Mouse (Mus musculus) neural tube, embryonic 11.5 days (tissue): ENCODE measurements at regions not wholly inside any gene's neighbourhood (a gene's known extent, or its start where the extent isn't known, plus 50 kb on each side); places are given as distances from the start of the nearest gene placed in this dataset.

Experiments
- ATAC-seq: fragments of 200-750 bp; cut with Nextera tagmentation; 2 replicates; pipeline ENCODE4 v1.8.0; 2017; ENCODE audit warnings: moderate number of reproducible peaks, mild to moderate bottlenecking, moderate TSS enrichment, moderate library complexity; ENCODE audit not compliant: insufficient read depth, low FRiP score, low TSS enrichment
- DNase-seq: peaks from one replicate; pipeline ENCODE4 v3.0.0-alpha.2; 2015; ENCODE audit warnings: low spot score
- H3K27ac ChIP-seq: fragments of 300-500 bp; sonication (generic); 2 replicates; pipeline ENCODE4 v1.5.1; 2014; ENCODE audit warnings: low read depth, mild to moderate bottlenecking, low read length
- H3K27me3 ChIP-seq: fragments of 300-500 bp; sonication (generic); 2 replicates; pipeline ENCODE4 v1.6.1; 2014; ENCODE audit warnings: mild to moderate bottlenecking, low read length, mixed read lengths; ENCODE audit not compliant: control insufficient read depth, insufficient read depth
- H3K36me3 ChIP-seq: fragments of 300-500 bp; sonication (generic); 2 replicates; pipeline ENCODE4 v1.6.1; 2014; ENCODE audit warnings: mild to moderate bottlenecking, low read length, moderate library complexity, mixed read lengths; ENCODE audit not compliant: control insufficient read depth, insufficient read depth
- H3K4me1 ChIP-seq: fragments of 300-500 bp; sonication (generic); 2 replicates; pipeline ENCODE4 v1.6.1; 2014; ENCODE audit warnings: low read length, mixed read lengths; ENCODE audit not compliant: control insufficient read depth, insufficient read depth
- H3K4me2 ChIP-seq: fragments of 300-500 bp; sonication (generic); 2 replicates; pipeline ENCODE4 v1.6.1; 2014; ENCODE audit warnings: low read depth, mild to moderate bottlenecking, moderate library complexity
- H3K4me3 ChIP-seq: fragments of 300-500 bp; sonication (generic); 2 replicates; pipeline ENCODE4 v1.5.1; 2014; ENCODE audit warnings: low read depth, low read length
- H3K9ac ChIP-seq: fragments of 300-500 bp; sonication (generic); 2 replicates; pipeline ENCODE4 v1.6.1; 2014; ENCODE audit warnings: mild to moderate bottlenecking, low read length
- H3K9me3 ChIP-seq: fragments of 300-500 bp; sonication (generic); 2 replicates; pipeline ENCODE4 v1.6.1; 2016; ENCODE audit warnings: low read length; ENCODE audit not compliant: control insufficient read depth
- WGBS: fragments of 180-500 bp; shearing (Covaris S2); extraction: QIAGEN DNeasy Blood & Tissue Kit; methylation state at CpG from one replicate; pipeline ENCODE4 v1.1.7; 2014; 5-methylcytosine and 5-hydroxymethylcytosine counted together

GRCm38 (mm10) chr16:24215353-24215752 lies 178.0 kb upstream of the Lpp start:
- DNase-seq (no peak), ATAC-seq (no peak)
- H3K4me3 ChIP-seq: no peak overlapping the region
- H3K4me2 ChIP-seq: no peak overlapping the region
- 94% methylated on average over 8 of the region's 8 CpGs for WGBS
- H3K4me1 ChIP-seq: no peaks in the 10 kb centered on the region
- no peaks in the 10 kb centered on the region for H3K36me3 ChIP-seq
- no peaks in the 10 kb centered on the region for H3K27me3 ChIP-seq
- no peaks in the 10 kb centered on the region for H3K9me3 ChIP-seq
- H3K9ac ChIP-seq: no peak overlapping the region
- H3K27ac ChIP-seq: no peak overlapping the region

- H3K4me2 ChIP-seq: no peak overlapping the region
- H3K27ac ChIP-seq: no peak overlapping the region
- H3K9ac ChIP-seq: no peak overlapping the region
- no peak for ATAC-seq
- H3K9me3 ChIP-seq: no peaks in the 10 kb centered on the region
- H3K36me3 ChIP-seq: no peaks in the 10 kb centered on the region
- no peak overlapping the region for H3K4me3 ChIP-seq
- 94% methylated on average over 3 of the region's 3 CpGs for WGBS
- H3K27me3 ChIP-seq: no peaks in the 10 kb centered on the region
- no peaks in the 10 kb centered on the region for H3K4me1 ChIP-seq
- no peak for DNase-seq
Observed at GRCm38 (mm10) chr16:24213577-24213976, 179.7 kb upstream of the Lpp start.

- Histone ChIP-seq H3K4me1 (no peaks in the 10 kb centered on the region), H3K4me2 (no peak overlapping the region), H3K4me3 (no peak overlapping the region), H3K9me3 (no peaks in the 10 kb centered on the region), H3K9ac (no peak overlapping the region), H3K27me3 (no peaks in the 10 kb centered on the region), H3K36me3 (no peaks in the 10 kb centered on the region), H3K27ac (no peak overlapping the region)
- ATAC-seq (no peak), DNase-seq (no peak)
- WGBS: 84% methylated on average over 2 of the region's 2 CpGs
Observed at GRCm38 (mm10) chr16:24212702-24213101, 180.6 kb upstream of the Lpp start.

GRCm38 (mm10) chr16:24211588-24211987 lies 181.7 kb upstream of the Lpp start:
- Histone ChIP-seq H3K4me1 (no peaks in the 10 kb centered on the region), H3K9me3 (no peaks in the 10 kb centered on the region), H3K36me3 (no peaks in the 10 kb centered on the region), H3K27ac (no peak overlapping the region), H3K4me2 (no peak overlapping the region), H3K9ac (no peak overlapping the region), H3K4me3 (no peak overlapping the region), H3K27me3 (no peaks in the 10 kb centered on the region)
- 74% methylated on average over 1 of the region's 1 CpGs for WGBS
- DNase-seq: no peak
- ATAC-seq: no peak

GRCm38 (mm10) chr16:24208876-24209275 lies 184.4 kb upstream of the Lpp start:
- no peak for ATAC-seq
- Histone ChIP-seq H3K27me3 (no peaks in the 10 kb centered on the region), H3K36me3 (no peaks in the 10 kb centered on the region), H3K9me3 (no peaks in the 10 kb centered on the region), H3K27ac (no peak overlapping the region), H3K9ac (no peak overlapping the region), H3K4me1 (no peaks in the 10 kb centered on the region; the same call in 1 of the 2 replicates), H3K4me3 (no peak overlapping the region), H3K4me2 (no peak overlapping the region)
- DNase-seq: no peak
- WGBS: 78% methylated on average over 2 of the region's 2 CpGs

GRCm38 (mm10) chr16:24208118-24208517 lies 185.2 kb upstream of the Lpp start:
- no peak for DNase-seq
- Histone ChIP-seq H3K9me3 (no peaks in the 10 kb centered on the region), H3K4me1 (no peaks in the 10 kb centered on the region; the same call in 1 of the 2 replicates), H3K27ac (no peak overlapping the region), H3K27me3 (no peaks in the 10 kb centered on the region), H3K36me3 (no peaks in the 10 kb centered on the region), H3K4me2 (no peak overlapping the region), H3K9ac (no peak overlapping the region), H3K4me3 (no peak overlapping the region)
- ATAC-seq: no peak
- WGBS: 93% methylated on average over 2 of the region's 2 CpGs

- no peak for ATAC-seq
- H3K4me1 ChIP-seq: no peaks in the 10 kb centered on the region; the same call in 1 of the 2 replicates
- no peak for DNase-seq
- 49% methylated on average over 4 of the region's 4 CpGs for WGBS
- no peak overlapping the region for H3K9ac ChIP-seq
- no peak overlapping the region for H3K4me3 ChIP-seq
- H3K27me3 ChIP-seq: no peaks in the 10 kb centered on the region
- H3K27ac ChIP-seq: no peak overlapping the region
- H3K9me3 ChIP-seq: no peaks in the 10 kb centered on the region
- no peaks in the 10 kb centered on the region for H3K36me3 ChIP-seq
- no peak overlapping the region for H3K4me2 ChIP-seq
Observed at GRCm38 (mm10) chr16:24207056-24207455, 186.3 kb upstream of the Lpp start.

GRCm38 (mm10) chr16:24206461-24206861 lies 186.8 kb upstream of the Lpp start:
- Histone ChIP-seq H3K36me3 (no peaks in the 10 kb centered on the region), H3K4me2 (no peak overlapping the region), H3K27ac (no peak overlapping the region), H3K4me1 (no peaks in the 10 kb centered on the region; the same call in 1 of the 2 replicates), H3K4me3 (no peak overlapping the region), H3K27me3 (no peaks in the 10 kb centered on the region), H3K9ac (no peak overlapping the region), H3K9me3 (no peaks in the 10 kb centered on the region)
- ATAC-seq: no peak
- 78% methylated on average over 4 of the region's 4 CpGs for WGBS
- DNase-seq: no peak

GRCm38 (mm10) chr16:24205594-24205993 lies 187.7 kb upstream of the Lpp start:
- Histone ChIP-seq H3K4me2 (no peak overlapping the region), H3K36me3 (no peaks in the 10 kb centered on the region), H3K27ac (no peak overlapping the region), H3K4me3 (no peak overlapping the region), H3K9ac (no peak overlapping the region), H3K27me3 (no peaks in the 10 kb centered on the region), H3K4me1 (no peaks in the 10 kb centered on the region; the same call in 1 of the 2 replicates), H3K9me3 (no peaks in the 10 kb centered on the region)
- WGBS: 47% methylated on average over 5 of the region's 5 CpGs
- no peak for DNase-seq
- no peak for ATAC-seq
